Mouse (Mus musculus) lung, adult 10 weeks (tissue): ENCODE results near the gene Cd300ld. TPM values are rescaled to one million over a fixed set of nuclear protein-coding genes. Genes with fewer than 3 reads are reported as not detected.

Experiments used
- polyA plus RNA-seq: library from polyadenylated mRNA; stranded (reverse); fragments of 350-450 nt; fragmentation: Illumina TruSeq; extraction: RNeasy Lipid Tissue Mini Kit (QIAGEN cat#74804); gene quantifications from one replicate; pipeline ENCODE4 v1.2.3, GENCODE M21; 2014; ENCODE audit warnings: low read depth, low replicate concordance; ENCODE audit not compliant: insufficient read depth

Cd300ld gene
- polyA plus RNA-seq, result 4.7 TPM

DNA sequence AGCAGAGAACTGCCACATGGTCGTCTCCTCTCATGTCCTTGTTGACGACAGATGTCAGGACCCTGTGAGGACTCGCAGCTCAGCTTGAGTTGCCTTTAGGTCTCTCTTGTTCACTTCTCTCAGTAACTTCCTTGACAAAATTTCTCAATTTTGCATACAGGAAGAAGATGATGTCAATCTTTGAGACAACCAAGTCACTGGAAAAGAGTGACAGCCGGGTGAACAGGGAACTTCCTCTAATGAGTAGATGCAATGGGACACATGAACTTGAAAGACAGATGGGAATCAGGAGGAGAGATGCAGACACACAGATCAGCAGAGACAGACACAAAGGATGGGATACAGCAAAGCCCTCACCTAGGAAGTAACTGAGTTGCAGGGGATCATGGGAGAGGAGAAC lies at the start of gene Cd300ld:
Gene Cd300ld (minus strand): TSS at position 130 of the 400 bp plus-strand sequence.

GRCm38 (mm10) chr11:115037669-115038068 lies 47.9 kb upstream of the Cd300ld start, which contains the start of gene Cd300ld5:
Gene Cd300ld5 (minus strand): TSS chr11:115037769.

DNA sequence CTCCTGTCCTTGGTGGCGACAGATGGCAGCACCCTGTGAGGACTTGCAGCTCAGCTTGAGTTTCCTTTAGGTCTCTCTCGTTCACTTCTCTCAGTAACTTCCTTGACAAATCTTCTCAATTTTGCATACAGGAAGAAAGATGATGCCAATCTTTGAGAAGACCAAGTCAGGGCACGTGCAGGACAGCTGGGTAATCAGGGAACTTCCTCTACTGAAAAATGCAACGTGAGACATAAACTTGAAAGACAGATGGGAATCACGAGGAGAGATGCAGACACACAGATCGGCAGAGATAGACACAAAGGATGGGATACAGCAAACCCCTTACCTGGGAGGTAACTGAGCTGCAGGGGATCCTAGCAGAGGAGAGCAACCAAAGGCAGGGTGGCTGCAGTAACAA lies 37.2 kb upstream of the Cd300ld start, which contains the start of gene Cd300ld4:
Gene Cd300ld4 (minus strand): TSS at position 101 of the 400 bp plus-strand sequence.

DNA sequence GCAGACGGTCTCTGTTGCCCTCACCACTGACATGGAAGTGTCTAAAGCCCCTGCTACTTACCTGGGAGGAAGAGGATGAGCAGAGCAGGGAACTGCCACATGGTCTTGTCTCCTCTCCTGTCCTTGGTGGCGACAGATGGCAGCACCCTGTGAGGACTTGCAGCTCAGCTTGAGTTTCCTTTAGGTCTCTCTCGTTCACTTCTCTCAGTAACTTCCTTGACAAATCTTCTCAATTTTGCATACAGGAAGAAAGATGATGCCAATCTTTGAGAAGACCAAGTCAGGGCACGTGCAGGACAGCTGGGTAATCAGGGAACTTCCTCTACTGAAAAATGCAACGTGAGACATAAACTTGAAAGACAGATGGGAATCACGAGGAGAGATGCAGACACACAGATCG lies 26.4 kb upstream of the Cd300ld start, which contains the start of gene Cd300ld2:
Gene Cd300ld2 (minus strand): TSS at position 101 of the 400 bp plus-strand sequence.

DNA sequence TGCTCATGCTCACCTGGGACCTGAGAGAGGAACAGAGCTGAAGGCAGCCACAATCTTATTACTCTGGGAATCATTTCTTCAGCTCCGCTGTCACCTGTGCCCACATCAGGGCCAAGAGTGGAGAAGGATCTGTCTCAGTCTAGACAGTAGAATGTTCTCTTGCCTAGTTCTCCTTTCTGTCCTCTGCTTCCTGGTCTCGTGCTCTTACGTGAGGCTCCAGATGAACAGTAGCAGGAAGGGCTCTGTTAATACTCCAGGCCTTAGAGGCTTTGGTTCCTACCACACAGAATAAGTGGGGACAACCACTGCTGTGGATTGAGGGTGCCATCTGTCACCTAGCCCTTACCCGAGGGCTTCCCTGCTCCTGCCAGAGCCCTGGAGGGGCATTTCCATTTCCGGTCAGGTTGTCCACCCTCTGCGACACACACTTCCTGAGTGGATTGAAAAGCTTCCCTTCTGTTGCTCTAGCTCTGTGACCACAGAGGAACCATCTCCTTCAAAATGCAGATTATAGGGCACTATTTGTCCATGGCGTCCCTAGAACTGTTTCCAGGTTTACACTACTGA lies 11.8 kb upstream of the Cd300ld start, which contains the start of gene Cd300c2:
Gene Cd300c2 (minus strand): TSS at position 407 of the 567 bp plus-strand sequence.

GRCm38 (mm10) chr11:114968752-114969207 lies 20.9 kb downstream of the Cd300ld start, which contains the start of gene Cd300c:
Gene Cd300c (minus strand): TSS chr11:114969157.

DNA sequence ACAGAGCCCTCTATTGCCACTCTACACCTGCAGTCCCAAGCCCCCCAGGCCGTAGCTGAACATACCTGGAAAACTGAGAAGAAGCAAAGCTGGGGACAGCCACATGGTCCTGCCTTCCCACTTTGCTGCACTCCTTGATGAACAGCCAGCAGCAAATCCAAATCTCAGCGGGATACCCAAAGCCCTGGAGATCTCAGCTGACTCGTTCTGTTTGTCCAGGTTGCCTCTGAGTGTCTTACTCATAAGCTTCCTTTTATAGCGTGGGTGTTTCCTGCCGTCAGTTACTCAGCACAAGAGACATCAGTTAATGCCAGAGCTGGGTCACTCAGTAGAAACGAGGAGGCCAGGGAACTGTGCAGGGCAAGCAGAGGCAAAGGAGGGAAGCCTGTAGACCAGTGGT lies 55.6 kb downstream of the Cd300ld start, which contains the start of gene Cd300lb:
Gene Cd300lb (minus strand): TSS at position 243 of the 400 bp plus-strand sequence.

Other genes with a start within 250 kb of the Cd300ld start
- gene Kif19a, start 224.5 kb downstream of the Cd300ld start, polyA plus RNA-seq, result 7.8 TPM
- gene Btbd17, start 194.0 kb downstream of the Cd300ld start, polyA plus RNA-seq, result 0.33 TPM
- gene Gpr142, start 191.0 kb downstream of the Cd300ld start, polyA plus RNA-seq, result not detected
- 5.0 TPM for gene Gprc5c, start 138.8 kb downstream of the Cd300ld start, polyA plus RNA-seq
- 5.6 TPM for gene Cd300a, start 99.9 kb downstream of the Cd300ld start, polyA plus RNA-seq
- 3.8 TPM for gene Cd300lb, start 55.5 kb downstream of the Cd300ld start, polyA plus RNA-seq
- gene Cd300c, start 20.8 kb downstream of the Cd300ld start, polyA plus RNA-seq, result 1.2 TPM
- 24.2 TPM for gene Cd300c2, start 12.0 kb upstream of the Cd300ld start, polyA plus RNA-seq
- gene Cd300ld2, start 26.3 kb upstream of the Cd300ld start, polyA plus RNA-seq, result not detected
- not detected for gene Cd300ld4, start 37.1 kb upstream of the Cd300ld start, polyA plus RNA-seq
- 0.79 TPM for gene Cd300ld5, start 47.8 kb upstream of the Cd300ld start, polyA plus RNA-seq
- 2.4 TPM for gene Cd300ld3, start 58.5 kb upstream of the Cd300ld start, polyA plus RNA-seq
- gene Cd300e, start 72.3 kb upstream of the Cd300ld start, polyA plus RNA-seq, result 1.3 TPM
- gene Rab37, start 101.5 kb upstream of the Cd300ld start, polyA plus RNA-seq, result 1.1 TPM
- 6.7 TPM for gene Cd300lf, start 144.1 kb upstream of the Cd300ld start, polyA plus RNA-seq
- gene Slc9a3r1, start 173.4 kb upstream of the Cd300ld start, polyA plus RNA-seq, result 44.9 TPM
- 4.0 TPM for gene Tmem104, start 197.6 kb upstream of the Cd300ld start, polyA plus RNA-seq
- gene Nat9, start 197.9 kb upstream of the Cd300ld start, polyA plus RNA-seq, result 33.1 TPM